In genomic region chr15:98993093-98993793, GRCm38 (mm10) we compare ENCODE assay signal across 8 mouse cellular contexts. TPM values are rescaled to one million over a fixed set of nuclear protein-coding genes. Genes with fewer than 3 reads are reported as not detected.
DNase-seq lines count a peak whose midpoint lies in the region; ATAC-seq and TF ChIP-seq lines count a peak whose summit lies in the region.

No protein-coding gene starts in this region.

- peaks cover 51% of the 10 kb centered on the region for H3K4me1 ChIP-seq in forebrain, embryonic 15.5 days
- H3K4me1 ChIP-seq in liver, postnatal 0 days (ENCODE audit: insufficient read depth), result peaks cover 17% of the 10 kb centered on the region
- H3K4me1 ChIP-seq in neural tube, embryonic 13.5 days (replicated peaks), result peaks cover 67% of the 10 kb centered on the region
- peaks cover 29% of the 10 kb centered on the region for H3K4me1 ChIP-seq in testis, adult 2 months (ENCODE audit: control insufficient read depth, insufficient read depth, low read length)

- 2% methylated on average over 35 of the region's 35 CpGs for WGBS in forebrain, embryonic 15.5 days
- WGBS in liver, postnatal 0 days (ENCODE audit: insufficient replicate concordance), result 4% methylated on average over 35 of the region's 35 CpGs
- 3% methylated on average over 35 of the region's 35 CpGs for WGBS in neural tube, embryonic 13.5 days

- H3K27me3 ChIP-seq in forebrain, embryonic 15.5 days, result no peaks in the 10 kb centered on the region
- H3K27me3 ChIP-seq in liver, postnatal 0 days (ENCODE audit: insufficient read depth, low read length), result no peaks in the 10 kb centered on the region
- H3K27me3 ChIP-seq in neural tube, embryonic 13.5 days, result no peaks in the 10 kb centered on the region
- no peaks in the 10 kb centered on the region for H3K27me3 ChIP-seq in testis, adult 2 months (ENCODE audit: control insufficient read depth, insufficient read depth, low read length)

- H3K4me3 ChIP-seq in forebrain, embryonic 15.5 days, result peak overlapping the region; percentile 47
- peak overlapping the region; percentile 47 for H3K4me3 ChIP-seq in liver, postnatal 0 days (ENCODE audit: low read depth, low read length)
- H3K4me3 ChIP-seq in neural tube, embryonic 13.5 days, result peak overlapping the region; percentile 39
- H3K4me3 ChIP-seq in testis, adult 2 months (ENCODE audit: control insufficient read depth, low read depth, low read length), result peak overlapping the region; percentile 79

- no peak for TF ChIP-seq EP300 in liver, postnatal 0 days (IDR thresholded peaks at IDR 0.05; ENCODE audit: low read depth)

- peak; percentile 88 for ATAC-seq in forebrain, embryonic 15.5 days (replicated peaks)
- peak; percentile 96 for ATAC-seq in liver, postnatal 0 days
- ATAC-seq in neural tube, embryonic 13.5 days (ENCODE audit: low read depth), result peak; percentile 87

- peak overlapping the region; percentile 89 for H3K4me2 ChIP-seq in forebrain, embryonic 15.5 days (replicated peaks)
- H3K4me2 ChIP-seq in liver, postnatal 0 days (ENCODE audit: low read depth, low read length), result peak overlapping the region; percentile 78
- peak overlapping the region; percentile 67 for H3K4me2 ChIP-seq in neural tube, embryonic 13.5 days

- intact Hi-C loops in heart, postnatal 25 days (cut with DNase I), result loop anchor here (1.0 to 5.0 kb wide), 2 partner anchors 40 to 56 kb away; partner anchors contain the start of genes Gm49450 and Tuba1a

- TF ChIP-seq CTCF in liver, postnatal 0 days (IDR thresholded peaks at IDR 0.05; ENCODE audit: low read depth), result peak; percentile 100
- peak; percentile 98 for TF ChIP-seq CTCF in testis, adult 2 months (IDR thresholded peaks at IDR 0.05; ENCODE audit: control insufficient read depth, insufficient read depth, insufficient replicate concordance, low read depth, low read length)

- 0 out of 2 replicates have a peak, but pooled peaks have one; percentile 41 for TF ChIP-seq POLR2A in testis, adult 2 months (IDR thresholded peaks at IDR 0.05; ENCODE audit: control insufficient read depth, low read depth, low read length)

- peak overlapping the region; percentile 98 for H3K27ac ChIP-seq in forebrain, embryonic 15.5 days (replicated peaks)
- peak overlapping the region; percentile 91 for H3K27ac ChIP-seq in liver, postnatal 0 days (ENCODE audit: low read depth)
- peak overlapping the region; percentile 99 for H3K27ac ChIP-seq in neural tube, embryonic 13.5 days (replicated peaks)
- peak overlapping the region; percentile 89 for H3K27ac ChIP-seq in testis, adult 2 months (ENCODE audit: control insufficient read depth, insufficient read depth, low read depth, low read length)

- no peaks in the 10 kb centered on the region for H3K36me3 ChIP-seq in forebrain, embryonic 15.5 days
- no peaks in the 10 kb centered on the region for H3K36me3 ChIP-seq in liver, postnatal 0 days (replicated peaks; ENCODE audit: insufficient read depth, low read length)
- H3K36me3 ChIP-seq in neural tube, embryonic 13.5 days, result no peaks in the 10 kb centered on the region
- no peaks in the 10 kb centered on the region for H3K36me3 ChIP-seq in testis, adult 2 months (ENCODE audit: control insufficient read depth, insufficient read depth, low read length)

- H3K9me3 ChIP-seq in forebrain, embryonic 15.5 days, result no peaks in the 10 kb centered on the region
- no peaks in the 10 kb centered on the region for H3K9me3 ChIP-seq in liver, postnatal 0 days (ENCODE audit: low read length)
- H3K9me3 ChIP-seq in neural tube, embryonic 13.5 days, result no peaks in the 10 kb centered on the region

- peak; percentile 97 for DNase-seq in ES-CJ7 (ENCODE audit: low read depth, low spot score)
- peak; percentile 92 for DNase-seq in cerebellum, adult 11 months
- peak; percentile 95 for DNase-seq in heart, postnatal 25 days (ENCODE audit: low spot score)
- peak; percentile 93 for DNase-seq in layer of hippocampus, adult 11-12 months (ENCODE audit: low spot score)
- peak; percentile 96 for DNase-seq in liver, postnatal 0 days

- H3K9ac ChIP-seq in forebrain, embryonic 15.5 days (replicated peaks), result peak overlapping the region; percentile 82
- H3K9ac ChIP-seq in liver, postnatal 0 days (replicated peaks), result peak overlapping the region; percentile 63
- H3K9ac ChIP-seq in neural tube, embryonic 13.5 days, result peak overlapping the region; percentile 73

RNA-seq across cellular contexts. Expression of gene Tuba1c, which starts 36.4 kb away (rescaled TPM):
- polyA plus RNA-seq in forebrain, embryonic 15.5 days (2015; fragmentation: Nextera tagmentation; extraction: Ambion mirVana), result 45.7 and 53.5 TPM in 2 replicates
- 10 to 100 TPM; 33.5 to 33.7 TPM for total RNA-seq in heart, postnatal 25 days (2021)
- polyA plus RNA-seq in liver, postnatal 0 days (2015; fragmentation: Nextera tagmentation; extraction: Ambion mirVana), result 149 and 152 TPM in 2 replicates
- 25.6 and 29.7 TPM in 2 replicates for polyA plus RNA-seq in neural tube, embryonic 13.5 days (2015; fragmentation: Nextera tagmentation; extraction: Ambion mirVana)
- polyA plus RNA-seq in testis, adult 2 months (2012; rRNA removed), result 223 and 227 TPM in 2 replicates

RNA-seq across cellular contexts. Expression of gene Tuba1a, which starts 39.7 kb away (rescaled TPM):
- polyA plus RNA-seq in forebrain, embryonic 15.5 days (2015; fragmentation: Nextera tagmentation; extraction: Ambion mirVana), result 14,933 and 15,115 TPM in 2 replicates
- 100 to 1,000 TPM in 1 of 2 experiments, 10 to 100 TPM in 1; 99.4 to 105 TPM for total RNA-seq in heart, postnatal 25 days (2021)
- 28.1 and 28.7 TPM in 2 replicates for polyA plus RNA-seq in liver, postnatal 0 days (2015; fragmentation: Nextera tagmentation; extraction: Ambion mirVana)
- polyA plus RNA-seq in neural tube, embryonic 13.5 days (2015; fragmentation: Nextera tagmentation; extraction: Ambion mirVana), result 13,124 and 14,228 TPM in 2 replicates
- 77.2 and 93.1 TPM in 2 replicates for polyA plus RNA-seq in testis, adult 2 months (2012; rRNA removed)

RNA-seq across cellular contexts. Expression of gene Gm49450, which starts 39.9 kb away (rescaled TPM):
- polyA plus RNA-seq in forebrain, embryonic 15.5 days (2015; fragmentation: Nextera tagmentation; extraction: Ambion mirVana), result not detected in 2 replicates
- total RNA-seq in heart, postnatal 25 days (2021), result not detected
- not detected in 2 replicates for polyA plus RNA-seq in liver, postnatal 0 days (2015; fragmentation: Nextera tagmentation; extraction: Ambion mirVana)
- not detected in 2 replicates for polyA plus RNA-seq in neural tube, embryonic 13.5 days (2015; fragmentation: Nextera tagmentation; extraction: Ambion mirVana)
- 2.3 and 2.4 TPM in 2 replicates for polyA plus RNA-seq in testis, adult 2 months (2012; rRNA removed)

RNA-seq across cellular contexts. Expression of gene Tuba1b, which starts 58.9 kb away (rescaled TPM):
- polyA plus RNA-seq in forebrain, embryonic 15.5 days (2015; fragmentation: Nextera tagmentation; extraction: Ambion mirVana), result 1,138 and 1,204 TPM in 2 replicates
- total RNA-seq in heart, postnatal 25 days (2021), result 100 to 1,000 TPM; 163 to 175 TPM
- polyA plus RNA-seq in liver, postnatal 0 days (2015; fragmentation: Nextera tagmentation; extraction: Ambion mirVana), result 389 and 423 TPM in 2 replicates
- polyA plus RNA-seq in neural tube, embryonic 13.5 days (2015; fragmentation: Nextera tagmentation; extraction: Ambion mirVana), result 1,062 and 1,121 TPM in 2 replicates
- 124 and 148 TPM in 2 replicates for polyA plus RNA-seq in testis, adult 2 months (2012; rRNA removed)

Comparison
In these comparisons a context has a peak if more than half of its experiments do, and no peak if none do; other contexts are left out.
1. Peak in every context shown above with its lines: DNase-seq, ATAC-seq, H3K4me3 ChIP-seq and H3K27ac ChIP-seq.
2. RNA of gene Tuba1a, which starts 39.7 kb away (polyA plus RNA-seq): 14,933 to 15,115 TPM in forebrain, embryonic 15.5 days and 13,124 to 14,228 TPM in neural tube, embryonic 13.5 days; 77.2 to 93.1 TPM in testis, adult 2 months and 28.1 to 28.7 TPM in liver, postnatal 0 days; every median in the first group is over 100 times any median in the second.